Mouse (Mus musculus): Measurements from ENCODE around the gene Ube2c. TPM values are rescaled to one million over a fixed set of nuclear protein-coding genes. Genes with fewer than 3 reads are reported as not detected.

The Ube2c gene
- polyA plus RNA-seq, 1 experiment, result 327 TPM

- H3K27me3 ChIP-seq (ENCODE audit: control insufficient read depth, insufficient read depth, low read length), result no peaks in the 10 kb centered on the region
- no peak for TF ChIP-seq POLR2A (IDR thresholded peaks at IDR 0.05; ENCODE audit: control insufficient read depth, extremely low read depth, insufficient read depth, low read length, poor library complexity)
- TF ChIP-seq CTCF (IDR thresholded peaks at IDR 0.05; ENCODE audit: borderline replicate concordance, control insufficient read depth, extremely low read depth, insufficient read depth, low read length, poor library complexity), result no peak
- H3K36me3 ChIP-seq (ENCODE audit: control insufficient read depth, insufficient read depth, low read length), result peaks cover 71% of the 10 kb centered on the region
- no peaks in the 10 kb centered on the region for H3K4me1 ChIP-seq (replicated peaks; ENCODE audit: control insufficient read depth, insufficient read depth, low read length)
- no peak for DNase-seq
- 82% methylated on average over 4 of the region's 4 CpGs for WGBS
- H3K27ac ChIP-seq (ENCODE audit: control insufficient read depth, insufficient read depth, low read length), result no peak overlapping the region
- H3K4me3 ChIP-seq (ENCODE audit: control insufficient read depth, insufficient read depth, low read length), result no peak overlapping the region
Measured at GRCm38 (mm10) chr2:164760059-164760833, 9.5 kb upstream of the Ube2c start.

DNA sequence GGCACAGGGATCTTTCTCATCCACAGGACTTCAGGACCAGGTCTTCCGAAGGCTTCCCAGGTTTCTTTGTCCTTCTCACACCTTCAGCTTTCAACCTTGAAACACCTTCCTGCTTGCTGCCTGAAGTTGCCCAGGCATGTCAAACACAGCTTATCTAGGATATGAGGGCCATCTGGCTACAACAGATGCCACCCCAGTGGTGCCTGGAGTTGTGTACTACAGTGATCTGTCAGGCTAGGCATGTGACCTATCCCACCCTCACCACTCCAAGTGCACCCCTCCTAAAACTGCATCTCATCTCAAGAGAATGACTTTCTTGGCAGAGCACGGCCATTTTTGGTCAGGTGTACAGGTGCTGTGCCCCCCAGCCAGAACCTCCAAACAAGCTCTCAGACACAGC, 8.2 kb upstream of the Ube2c start:
- no peaks in the 10 kb centered on the region for H3K27me3 ChIP-seq (ENCODE audit: control insufficient read depth, insufficient read depth, low read length)
- no peak for TF ChIP-seq CTCF (IDR thresholded peaks at IDR 0.05; ENCODE audit: borderline replicate concordance, control insufficient read depth, extremely low read depth, insufficient read depth, low read length, poor library complexity)
- TF ChIP-seq POLR2A (IDR thresholded peaks at IDR 0.05; ENCODE audit: control insufficient read depth, extremely low read depth, insufficient read depth, low read length, poor library complexity), result no peak
- no peak overlapping the region for H3K4me3 ChIP-seq (ENCODE audit: control insufficient read depth, insufficient read depth, low read length)
- no peak for DNase-seq
- 98% methylated on average over 2 of the region's 2 CpGs for WGBS
- H3K4me1 ChIP-seq (replicated peaks; ENCODE audit: control insufficient read depth, insufficient read depth, low read length), result no peaks in the 10 kb centered on the region
- no peak overlapping the region for H3K27ac ChIP-seq (ENCODE audit: control insufficient read depth, insufficient read depth, low read length)
- H3K36me3 ChIP-seq (ENCODE audit: control insufficient read depth, insufficient read depth, low read length), result peaks cover 59% of the 10 kb centered on the region

GRCm38 (mm10) chr2:164761971-164762370, 7.7 kb upstream of the Ube2c start:
- Histone ChIP-seq H3K36me3 (ENCODE audit: control insufficient read depth, insufficient read depth, low read length) (peaks cover 56% of the 10 kb centered on the region), H3K4me3 (ENCODE audit: control insufficient read depth, insufficient read depth, low read length) (no peak overlapping the region), H3K27me3 (ENCODE audit: control insufficient read depth, insufficient read depth, low read length) (no peaks in the 10 kb centered on the region), H3K27ac (ENCODE audit: control insufficient read depth, insufficient read depth, low read length) (no peak overlapping the region), H3K4me1 (replicated peaks; ENCODE audit: control insufficient read depth, insufficient read depth, low read length) (no peaks in the 10 kb centered on the region)
- no peak for DNase-seq
- TF ChIP-seq POLR2A (IDR thresholded peaks at IDR 0.05; ENCODE audit: control insufficient read depth, extremely low read depth, insufficient read depth, low read length, poor library complexity), result no peak
- TF ChIP-seq CTCF (IDR thresholded peaks at IDR 0.05; ENCODE audit: borderline replicate concordance, control insufficient read depth, extremely low read depth, insufficient read depth, low read length, poor library complexity), result no peak
- WGBS, result 97% methylated on average over 4 of the region's 4 CpGs

GRCm38 (mm10) chr2:164762593-164762992, 7.1 kb upstream of the Ube2c start:
- Histone ChIP-seq H3K27ac (ENCODE audit: control insufficient read depth, insufficient read depth, low read length) (no peak overlapping the region), H3K36me3 (ENCODE audit: control insufficient read depth, insufficient read depth, low read length) (peaks cover 55% of the 10 kb centered on the region), H3K4me1 (replicated peaks; ENCODE audit: control insufficient read depth, insufficient read depth, low read length) (no peaks in the 10 kb centered on the region), H3K4me3 (ENCODE audit: control insufficient read depth, insufficient read depth, low read length) (no peak overlapping the region), H3K27me3 (ENCODE audit: control insufficient read depth, insufficient read depth, low read length) (no peaks in the 10 kb centered on the region)
- no peak for DNase-seq
- TF ChIP-seq POLR2A (IDR thresholded peaks at IDR 0.05; ENCODE audit: control insufficient read depth, extremely low read depth, insufficient read depth, low read length, poor library complexity), result no peak
- WGBS, result 94% methylated on average over 7 of the region's 7 CpGs

DNA sequence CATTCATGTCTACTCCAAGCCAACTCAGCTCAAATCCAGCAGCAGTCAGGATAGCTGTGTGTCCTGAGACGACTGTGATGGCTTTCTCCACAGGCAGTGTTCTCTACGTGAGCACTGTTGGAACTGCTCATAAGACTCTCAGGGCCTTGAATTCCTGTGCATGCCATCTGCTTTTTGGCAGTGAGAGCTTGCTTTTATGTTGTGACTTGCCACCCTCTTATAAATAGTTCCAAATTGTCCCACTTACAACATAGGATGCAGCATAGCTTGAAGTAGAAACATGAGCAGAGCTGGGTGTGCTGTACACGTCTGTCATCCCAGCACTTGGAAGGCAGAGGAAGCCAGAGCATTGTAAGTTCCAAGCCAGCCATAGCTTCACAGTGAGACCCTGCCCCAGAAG, 3.9 kb upstream of the Ube2c start:
- Histone ChIP-seq H3K27ac (ENCODE audit: control insufficient read depth, insufficient read depth, low read length) (no peak overlapping the region), H3K4me1 (replicated peaks; ENCODE audit: control insufficient read depth, insufficient read depth, low read length) (peaks cover 13% of the 10 kb centered on the region), H3K4me3 (ENCODE audit: control insufficient read depth, insufficient read depth, low read length) (no peak overlapping the region), H3K36me3 (ENCODE audit: control insufficient read depth, insufficient read depth, low read length) (peaks cover 27% of the 10 kb centered on the region), H3K27me3 (ENCODE audit: control insufficient read depth, insufficient read depth, low read length) (no peaks in the 10 kb centered on the region)
- 94% methylated on average over 3 of the region's 3 CpGs for WGBS
- TF ChIP-seq CTCF (IDR thresholded peaks at IDR 0.05; ENCODE audit: borderline replicate concordance, control insufficient read depth, extremely low read depth, insufficient read depth, low read length, poor library complexity) (no peak), POLR2A (IDR thresholded peaks at IDR 0.05; ENCODE audit: control insufficient read depth, extremely low read depth, insufficient read depth, low read length, poor library complexity) (no peak)
- no peak for DNase-seq

DNA sequence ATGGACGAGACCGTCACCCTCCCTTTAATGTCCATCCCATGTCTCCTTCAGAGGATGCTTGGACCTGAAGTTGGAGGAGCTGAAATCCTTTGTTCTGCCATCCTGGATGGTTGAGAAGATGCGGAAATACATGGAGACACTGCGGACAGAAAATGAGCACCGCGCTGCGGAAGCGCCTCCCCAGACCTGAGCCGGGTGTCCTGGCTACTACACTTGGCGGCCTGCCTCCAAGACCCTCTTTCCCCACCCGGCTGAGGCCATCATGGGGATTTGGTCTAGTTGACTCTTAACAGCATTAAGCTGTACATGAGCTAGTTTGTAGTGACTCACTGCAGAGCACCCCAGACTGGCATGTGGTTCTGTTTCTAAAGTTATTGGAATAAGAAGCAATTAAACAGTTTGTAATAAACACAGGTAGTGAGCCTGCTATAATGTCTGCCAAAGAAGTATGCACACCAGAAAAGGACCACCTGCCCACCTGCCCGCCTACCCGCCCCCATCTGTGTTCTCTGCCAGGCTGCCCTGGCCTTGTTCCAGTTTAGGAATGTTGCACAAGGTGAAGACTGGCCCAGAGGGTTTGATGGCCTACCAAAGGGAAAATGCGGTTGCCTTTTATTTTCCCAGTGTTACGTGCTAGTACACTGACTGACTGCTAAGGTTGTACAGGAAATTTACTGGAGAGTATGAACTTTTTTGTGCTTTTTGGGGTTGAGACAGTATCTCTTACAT, 1.7 kb upstream of the Ube2c start:
- H3K27ac ChIP-seq (ENCODE audit: control insufficient read depth, insufficient read depth, low read length), result no peak overlapping the region
- no peak overlapping the region for H3K4me3 ChIP-seq (ENCODE audit: control insufficient read depth, insufficient read depth, low read length)
- WGBS, result 98% methylated on average over 15 of the region's 15 CpGs
- peaks cover 21% of the 10 kb centered on the region for H3K4me1 ChIP-seq (replicated peaks; ENCODE audit: control insufficient read depth, insufficient read depth, low read length)
- no peak for TF ChIP-seq CTCF (IDR thresholded peaks at IDR 0.05; ENCODE audit: borderline replicate concordance, control insufficient read depth, extremely low read depth, insufficient read depth, low read length, poor library complexity)
- no peaks in the 10 kb centered on the region for H3K27me3 ChIP-seq (ENCODE audit: control insufficient read depth, insufficient read depth, low read length)
- peaks cover 19% of the 10 kb centered on the region for H3K36me3 ChIP-seq (ENCODE audit: control insufficient read depth, insufficient read depth, low read length)
- DNase-seq, result no peak
